Mouse (Mus musculus) E14TG2a.4 (cell line): ENCODE measurements around the gene Gm49369.

Source experiments
- CTCF ChIP-seq: conservative IDR thresholded peaks from 2 replicates; pipeline ENCODE4 v1.5.1; 2014; ENCODE audit warnings: low read length
- NANOG ChIP-seq: IDR thresholded peaks from 2 replicates; pipeline ENCODE4 v1.6.1; 2014; ENCODE audit warnings: borderline replicate concordance, low read length, mixed read lengths
- POU5F1 ChIP-seq: IDR thresholded peaks from 2 replicates; pipeline ENCODE4 v1.6.1; 2014; ENCODE audit warnings: low read length, borderline replicate concordance

DNA sequence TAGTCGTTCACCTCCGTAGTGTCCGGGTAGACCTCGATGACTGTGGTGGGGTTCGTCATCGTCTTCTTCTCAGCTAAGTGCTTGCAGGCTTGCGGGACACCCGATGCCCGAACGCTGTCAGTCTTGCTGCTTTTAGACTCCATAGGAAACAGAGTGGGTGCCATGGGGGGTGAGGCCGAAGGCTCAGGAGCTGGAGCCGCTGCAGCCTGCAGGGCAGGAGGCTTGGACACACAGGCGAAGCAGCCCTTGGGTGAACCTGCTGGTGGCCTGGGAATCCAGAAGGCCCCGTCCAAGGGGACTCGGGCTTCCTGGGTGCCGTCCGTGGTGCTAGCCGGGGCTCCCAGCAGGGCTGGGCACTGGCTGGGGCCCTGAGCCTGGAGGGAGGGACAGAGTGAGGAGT lies 11.5 kb downstream of the Gm49369 start:
- TF ChIP-seq CTCF (no peak), POU5F1 (no peak), NANOG (no peak)
